Mouse (Mus musculus) kidney, adult 2 months (tissue): ENCODE measurements around the gene Shb.

ENCODE experiments used
- CTCF ChIP-seq: fragments of 200-500 bp; conservative IDR thresholded peaks from 2 replicates; pipeline ENCODE4 v1.5.1; 2011; ENCODE audit warnings: low read depth, mild to moderate bottlenecking, control low read depth, low read length, moderate library complexity, mixed read lengths; ENCODE audit not compliant: insufficient read depth, insufficient read length
- POLR2A ChIP-seq: fragments of 200-500 bp; IDR thresholded peaks from one replicate; pipeline ENCODE4 v1.6.1; 2011; ENCODE audit warnings: low read depth, low read length, control low read depth

DNA sequence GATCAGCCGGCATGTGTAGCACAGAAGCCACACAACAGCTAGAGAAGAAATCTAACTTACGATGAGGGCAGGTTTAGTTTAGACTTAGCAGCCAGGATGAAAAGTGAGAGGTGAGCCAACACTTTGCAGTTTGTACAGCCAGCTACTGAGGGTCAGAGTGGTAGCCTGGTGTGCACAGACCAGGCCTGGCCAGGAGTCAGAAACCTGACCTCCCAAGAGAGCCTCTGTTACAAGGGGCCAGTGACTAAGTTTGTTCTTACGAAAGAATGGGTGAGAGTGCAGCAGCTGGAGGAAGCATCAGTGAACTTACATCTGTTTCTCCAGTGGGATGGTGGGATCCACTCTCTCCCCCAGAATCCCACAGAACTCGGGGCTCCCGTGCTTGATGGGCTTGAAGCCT lies 85.1 kb downstream of the Shb start:
- TF ChIP-seq CTCF (no peak), POLR2A (no peak)
